Mouse (Mus musculus): ENCODE data around the gene Mrpl38.
"Not testable (repeated sequence)": the region's sequence is repeated elsewhere in the genome, so short reads cannot be mapped to it uniquely, and the experiment has no call there.

Gene Mrpl38

GRCm38 (mm10) chr11:116145481-116146293 lies 7.0 kb upstream of the Mrpl38 start:
- no peak for DNase-seq (ENCODE audit: low read depth)

- no peak for DNase-seq (ENCODE audit: low read depth)
Measured at GRCm38 (mm10) chr11:116143468-116143867, 4.8 kb upstream of the Mrpl38 start.

- DNase-seq (ENCODE audit: low read depth) = no peak
Measured at GRCm38 (mm10) chr11:116142211-116142991, 3.7 kb upstream of the Mrpl38 start.

GRCm38 (mm10) chr11:116138096-116138467 lies 586 bp downstream of the Mrpl38 start:
- no peak for DNase-seq (ENCODE audit: low read depth)

DNA sequence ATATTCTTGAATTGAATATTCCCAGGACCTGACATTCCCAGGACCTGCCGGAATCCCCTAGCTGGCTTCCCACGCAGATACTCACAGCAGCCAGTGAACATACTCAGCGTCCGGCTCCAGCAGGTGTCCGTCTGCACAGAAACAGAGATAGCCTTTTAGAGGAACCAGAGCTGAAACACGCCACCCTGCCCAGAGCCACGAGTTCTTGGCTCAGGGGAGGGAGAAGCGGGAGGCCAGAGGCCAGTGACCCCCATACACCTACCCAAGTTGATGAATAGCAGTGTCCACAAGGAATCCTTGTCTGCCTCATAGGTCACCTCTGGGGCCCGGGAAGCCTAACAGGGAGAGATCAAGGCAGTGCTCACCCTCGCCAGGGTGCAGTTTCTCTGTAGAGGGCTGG lies 4.5 kb downstream of the Mrpl38 start:
- no peak for DNase-seq (ENCODE audit: low read depth)

- DNase-seq (ENCODE audit: low read depth) = no peak
Measured at GRCm38 (mm10) chr11:116133497-116133896, 5.2 kb downstream of the Mrpl38 start.

- DNase-seq (ENCODE audit: low read depth) = no peak
Measured at GRCm38 (mm10) chr11:116132366-116133333, 6.0 kb downstream of the Mrpl38 start.

DNA sequence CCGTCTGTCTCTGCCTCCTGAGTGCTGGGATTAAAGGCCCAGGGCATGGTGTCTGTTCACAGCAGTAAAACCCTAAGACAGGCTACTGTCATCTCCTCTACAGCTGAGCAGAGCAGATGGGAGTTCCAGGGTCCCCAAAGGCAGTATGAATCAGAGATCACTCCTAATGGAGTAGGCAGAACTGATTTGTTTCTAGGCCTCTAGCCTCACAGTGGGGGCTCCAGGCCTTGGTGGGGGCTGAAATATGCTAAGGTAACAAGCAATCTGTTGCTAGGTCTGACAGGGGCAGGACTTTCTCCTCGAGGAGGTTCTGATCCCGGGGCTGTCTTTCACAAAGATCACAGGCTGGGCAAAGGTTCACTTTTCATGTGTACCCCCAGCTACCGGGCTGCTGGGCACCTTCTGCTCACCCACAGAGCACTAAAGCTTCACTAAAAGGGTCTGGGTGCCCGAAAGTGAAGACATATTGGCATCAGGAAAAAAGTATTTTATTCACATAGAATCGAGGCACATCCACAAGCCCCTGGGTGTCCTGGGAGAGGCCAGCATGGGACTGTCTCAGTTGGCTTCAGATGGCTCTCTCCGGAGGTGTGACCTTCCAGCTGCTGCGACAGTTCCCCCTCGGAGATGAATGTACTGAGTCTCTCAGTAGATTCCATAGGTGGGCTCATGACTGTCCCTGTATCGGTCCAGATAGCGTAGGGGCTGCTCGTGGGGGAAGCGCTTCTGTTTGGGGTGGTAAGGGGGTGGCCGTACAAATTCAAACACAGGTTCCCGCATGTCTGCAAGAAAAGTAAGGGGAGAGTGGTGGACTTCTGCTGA lies 7.1 kb downstream of the Mrpl38 start:
- DNase-seq (ENCODE audit: low read depth) = no peak

- peak; percentile 78 for DNase-seq (ENCODE audit: low read depth)
Measured at GRCm38 (mm10) chr11:116130488-116131205, 8.0 kb downstream of the Mrpl38 start, which contains the start of gene Trim65. Gene Trim65, minus strand, starts transcription at chr11:116131128.

DNA sequence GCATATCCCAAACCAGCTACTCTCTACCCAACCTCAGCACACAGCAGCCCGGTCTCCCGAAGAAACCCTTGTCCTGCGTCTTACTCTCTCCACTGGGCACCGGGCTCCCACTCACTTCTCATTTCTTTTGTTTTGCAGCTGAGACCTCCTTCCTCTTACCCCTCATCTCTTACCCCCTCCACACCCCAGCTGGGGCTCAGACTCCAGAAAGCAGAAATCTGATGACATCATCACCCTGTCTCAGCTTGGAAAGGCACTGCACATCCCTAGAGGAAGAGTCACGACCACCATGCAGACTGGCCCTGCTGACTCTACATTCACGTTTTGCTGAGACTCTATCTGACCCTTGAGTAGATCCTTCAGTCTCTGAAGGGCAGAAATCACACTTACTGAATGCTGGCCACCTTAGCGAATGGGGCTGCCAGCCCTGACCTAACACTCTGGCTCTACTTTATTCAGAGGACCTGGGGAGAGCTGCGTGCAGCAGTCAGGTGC lies 8.6 kb downstream of the Mrpl38 start:
- no peak for DNase-seq (ENCODE audit: low read depth)

- no peak for DNase-seq (ENCODE audit: low read depth)
Measured at GRCm38 (mm10) chr11:116129091-116129790, 9.4 kb downstream of the Mrpl38 start.

DNA sequence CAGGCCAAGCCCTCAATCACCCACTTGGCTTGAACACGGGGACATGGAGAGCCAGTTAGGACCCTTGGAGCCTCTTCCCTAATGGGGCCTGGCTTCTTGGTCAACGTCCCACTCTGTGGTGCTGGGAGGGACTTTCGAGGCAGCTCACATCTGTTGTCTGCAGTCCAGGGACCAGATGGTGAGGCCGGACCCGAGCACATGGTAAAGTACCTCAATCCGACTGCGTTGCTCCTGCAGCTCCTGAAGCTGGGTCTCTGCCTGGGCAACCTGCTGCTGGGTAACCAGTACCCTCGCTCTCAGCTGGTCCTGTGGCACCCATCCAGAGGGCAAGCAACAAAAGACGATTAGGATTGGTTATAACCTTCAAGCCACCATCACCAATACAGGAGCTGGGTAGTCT lies 10.7 kb downstream of the Mrpl38 start:
- DNase-seq (ENCODE audit: low read depth) = no peak

- DNase-seq (ENCODE audit: low read depth) = no peak
Measured at GRCm38 (mm10) chr11:116127156-116127980, 11.3 kb downstream of the Mrpl38 start, which contains the start of gene Trim47. Gene Trim47, minus strand, starts transcription at chr11:116127210.

- no peak for DNase-seq (ENCODE audit: low read depth)
Measured at GRCm38 (mm10) chr11:116126261-116126660, 12.4 kb downstream of the Mrpl38 start.

- not testable (repeated sequence) for DNase-seq (ENCODE audit: low read depth)
Measured at GRCm38 (mm10) chr11:116121731-116122245, 16.9 kb downstream of the Mrpl38 start.

DNA sequence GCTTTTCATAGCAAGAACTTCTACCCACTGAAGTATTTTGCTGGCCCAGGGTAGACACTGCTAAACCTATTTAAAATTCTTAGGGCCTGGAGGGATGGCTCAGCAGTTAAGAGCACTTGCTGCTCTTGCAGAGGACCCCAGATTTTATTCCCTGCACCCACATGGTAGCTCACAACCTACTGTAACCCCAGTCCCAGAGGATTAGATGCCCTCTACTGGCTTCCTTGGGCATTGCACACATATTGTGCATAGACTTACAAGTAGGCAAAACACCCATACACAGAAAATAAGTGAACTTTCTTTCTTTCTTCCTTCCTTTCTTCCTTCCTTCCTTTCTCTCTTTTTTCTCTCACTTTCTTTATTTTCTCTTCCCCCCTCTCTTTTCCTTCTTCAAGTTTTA lies 20.8 kb downstream of the Mrpl38 start:
- no peak for DNase-seq (ENCODE audit: low read depth)

DNA sequence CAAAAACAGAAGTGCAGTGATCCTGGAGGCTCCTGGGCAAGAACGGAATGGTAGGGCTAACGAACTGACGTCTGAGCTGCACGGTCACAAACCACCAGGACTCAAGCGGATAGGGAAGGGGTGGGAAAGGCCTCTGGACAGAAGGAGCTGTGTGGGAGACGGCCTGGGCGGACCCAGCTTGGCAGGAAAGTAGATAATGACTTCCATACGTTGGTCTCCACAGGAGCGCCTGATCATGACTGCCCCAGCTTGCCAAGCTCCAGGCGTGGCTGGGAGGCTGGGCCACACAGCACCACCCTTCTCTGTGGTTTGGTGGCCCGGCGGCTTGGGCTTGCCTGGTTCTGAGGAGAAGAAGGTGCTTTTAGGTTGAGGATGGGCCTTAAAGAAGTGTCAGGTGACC lies 21.4 kb downstream of the Mrpl38 start:
- no peak for DNase-seq (ENCODE audit: low read depth)

GRCm38 (mm10) chr11:116111611-116112203 lies 27.0 kb downstream of the Mrpl38 start:
- no peak for DNase-seq (ENCODE audit: low read depth)
